Mouse (Mus musculus) heart, postnatal 0 days (tissue): ENCODE measurements around the gene Gm27021. TPM values are rescaled to one million over a fixed set of nuclear protein-coding genes. Genes with fewer than 3 reads are reported as not detected.

Experiments used
- ATAC-seq: fragments of 200-750 bp; cut with Nextera tagmentation; 2 replicates; pipeline ENCODE4 v1.8.0; 2017; ENCODE audit warnings: low read depth, moderate number of reproducible peaks, moderate library complexity; ENCODE audit not compliant: insufficient read depth
- DNase-seq: peaks from one replicate; pipeline ENCODE4 v3.0.0-alpha.2; 2016; ENCODE audit warnings: low spot score
- H3K27ac ChIP-seq: fragments of 300-500 bp; sonication (generic); 2 replicates; pipeline ENCODE4 v1.5.1; 2014; ENCODE audit warnings: low read depth, mild to moderate bottlenecking
- H3K27me3 ChIP-seq: fragments of 300-500 bp; sonication (generic); 2 replicates; pipeline ENCODE4 v1.6.1; 2014; ENCODE audit warnings: low read length, mixed read lengths; ENCODE audit not compliant: control insufficient read depth, insufficient read depth
- H3K36me3 ChIP-seq: fragments of 300-500 bp; sonication (generic); replicated peaks from 2 replicates; pipeline ENCODE4 v1.6.1; 2014; ENCODE audit warnings: low read length, mixed read lengths; ENCODE audit not compliant: control insufficient read depth, insufficient read depth
- H3K4me1 ChIP-seq: fragments of 300-500 bp; sonication (generic); 2 replicates; pipeline ENCODE4 v1.6.1; 2014; ENCODE audit warnings: antibody characterized with exemption; ENCODE audit not compliant: control insufficient read depth, insufficient read depth
- H3K4me2 ChIP-seq: fragments of 300-500 bp; sonication (generic); 2 replicates; pipeline ENCODE4 v1.6.1; 2014; ENCODE audit warnings: low read depth, mild to moderate bottlenecking, low read length, moderate library complexity
- H3K4me3 ChIP-seq: fragments of 300-500 bp; sonication (generic); 2 replicates; pipeline ENCODE4 v1.5.1; 2014; ENCODE audit warnings: low read depth, low read length
- H3K9ac ChIP-seq: fragments of 300-500 bp; sonication (generic); replicated peaks from 2 replicates; pipeline ENCODE4 v1.6.1; 2014; ENCODE audit warnings: low read depth, low read length, mixed read lengths
- H3K9me3 ChIP-seq: fragments of 300-500 bp; sonication (generic); replicated peaks from 2 replicates; pipeline ENCODE4 v1.6.1; 2016; ENCODE audit warnings: low read length; ENCODE audit not compliant: control insufficient read depth
- CTCF ChIP-seq: IDR thresholded peaks from 2 replicates; pipeline ENCODE4 v1.5.1; 2016; ENCODE audit warnings: antibody characterized with exemption, control low read depth, low read depth
- EP300 ChIP-seq: IDR thresholded peaks from 2 replicates; pipeline ENCODE4 v1.6.1; 2016; ENCODE audit warnings: antibody characterized with exemption, low read depth
- WGBS: fragments of 180-500 bp; shearing (Covaris S2); extraction: QIAGEN DNeasy Blood & Tissue Kit; methylation state at CpG from one replicate; pipeline ENCODE4 v1.1.7; 2014; 5-methylcytosine and 5-hydroxymethylcytosine counted together
- polyA plus RNA-seq: library from polyadenylated mRNA; unstranded; fragments of >200 nt; fragmentation: Nextera tagmentation; extraction: Ambion mirVana; gene quantifications from 2 replicates; pipeline ENCODE4 v1.2.1, GENCODE M21; 2015
- total RNA-seq: library from RNA; depleted of rRNA; stranded (reverse); fragments of >200 nt; gene quantifications from 2 replicates; pipeline ENCODE4 v1.2.3, GENCODE M21; 2014; ENCODE audit warnings: low replicate concordance

The Gm27021 gene
- total and polyA plus RNA-seq, 2 experiments from 2014 or later, result 1.1 to 5.4 TPM

GRCm38 (mm10) chr8:120699079-120699478 lies 31.2 kb upstream of the Gm27021 start:
- H3K4me1 ChIP-seq, result peaks cover 10% of the 10 kb centered on the region; the same call in 1 of the 2 replicates
- TF ChIP-seq EP300 (no peak), CTCF (no peak)
- DNase-seq (no peak), ATAC-seq (no peak)
- peak overlapping the region; percentile 70 for H3K27ac ChIP-seq
- no peak overlapping the region for H3K9ac ChIP-seq
- no peak overlapping the region for H3K4me2 ChIP-seq
- no peaks in the 10 kb centered on the region for H3K36me3 ChIP-seq
- H3K27me3 ChIP-seq, result peaks cover 6% of the 10 kb centered on the region; the same call in 1 of the 2 replicates
- H3K9me3 ChIP-seq, result no peaks in the 10 kb centered on the region
- WGBS, result 59% methylated on average over 6 of the region's 6 CpGs
- no peak overlapping the region for H3K4me3 ChIP-seq

DNA sequence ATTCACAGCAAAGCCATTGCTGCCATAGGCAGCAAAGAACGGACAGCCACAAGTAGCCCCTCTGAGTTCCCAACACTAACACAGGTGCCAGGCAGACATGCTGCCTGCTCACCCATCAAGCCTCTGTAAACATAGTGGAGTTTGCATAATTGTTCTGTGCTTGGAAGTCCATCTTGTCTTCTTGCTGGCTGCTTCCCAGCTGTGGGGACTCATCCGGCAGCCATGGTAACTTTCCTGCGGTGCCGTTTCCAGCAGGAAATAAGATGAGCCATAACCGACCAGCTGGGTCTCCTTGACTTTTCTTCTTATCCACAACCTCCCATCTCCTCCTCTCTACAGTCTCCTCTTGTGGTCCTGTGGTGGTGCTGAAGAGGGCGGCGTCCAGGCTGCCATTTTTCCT lies 30.5 kb upstream of the Gm27021 start:
- peak overlapping the region; percentile 70 for H3K27ac ChIP-seq
- H3K9ac ChIP-seq, result no peak overlapping the region
- ATAC-seq (no peak), DNase-seq (no peak)
- peaks cover 14% of the 10 kb centered on the region; the same call in 1 of the 2 replicates for H3K4me1 ChIP-seq
- no peaks in the 10 kb centered on the region for H3K9me3 ChIP-seq
- WGBS, result 71% methylated on average over 7 of the region's 7 CpGs
- H3K27me3 ChIP-seq, result peaks cover 6% of the 10 kb centered on the region; the same call in 1 of the 2 replicates
- H3K36me3 ChIP-seq, result no peaks in the 10 kb centered on the region
- H3K4me2 ChIP-seq, result no peak overlapping the region
- TF ChIP-seq EP300 (no peak), CTCF (no peak)
- H3K4me3 ChIP-seq, result no peak overlapping the region

- Histone ChIP-seq H3K27me3 (peaks cover 6% of the 10 kb centered on the region; the same call in 1 of the 2 replicates), H3K9ac (no peak overlapping the region), H3K4me3 (no peak overlapping the region), H3K27ac (no peak overlapping the region), H3K4me1 (peaks cover 14% of the 10 kb centered on the region; the same call in 1 of the 2 replicates), H3K4me2 (no peak overlapping the region), H3K9me3 (no peaks in the 10 kb centered on the region), H3K36me3 (no peaks in the 10 kb centered on the region)
- ATAC-seq, result no peak
- no peak for DNase-seq
- TF ChIP-seq EP300 (no peak), CTCF (peak; percentile 45)
These were observed 30.0 kb upstream of the Gm27021 start for GRCm38 (mm10) chr8:120697979-120698272.

DNA sequence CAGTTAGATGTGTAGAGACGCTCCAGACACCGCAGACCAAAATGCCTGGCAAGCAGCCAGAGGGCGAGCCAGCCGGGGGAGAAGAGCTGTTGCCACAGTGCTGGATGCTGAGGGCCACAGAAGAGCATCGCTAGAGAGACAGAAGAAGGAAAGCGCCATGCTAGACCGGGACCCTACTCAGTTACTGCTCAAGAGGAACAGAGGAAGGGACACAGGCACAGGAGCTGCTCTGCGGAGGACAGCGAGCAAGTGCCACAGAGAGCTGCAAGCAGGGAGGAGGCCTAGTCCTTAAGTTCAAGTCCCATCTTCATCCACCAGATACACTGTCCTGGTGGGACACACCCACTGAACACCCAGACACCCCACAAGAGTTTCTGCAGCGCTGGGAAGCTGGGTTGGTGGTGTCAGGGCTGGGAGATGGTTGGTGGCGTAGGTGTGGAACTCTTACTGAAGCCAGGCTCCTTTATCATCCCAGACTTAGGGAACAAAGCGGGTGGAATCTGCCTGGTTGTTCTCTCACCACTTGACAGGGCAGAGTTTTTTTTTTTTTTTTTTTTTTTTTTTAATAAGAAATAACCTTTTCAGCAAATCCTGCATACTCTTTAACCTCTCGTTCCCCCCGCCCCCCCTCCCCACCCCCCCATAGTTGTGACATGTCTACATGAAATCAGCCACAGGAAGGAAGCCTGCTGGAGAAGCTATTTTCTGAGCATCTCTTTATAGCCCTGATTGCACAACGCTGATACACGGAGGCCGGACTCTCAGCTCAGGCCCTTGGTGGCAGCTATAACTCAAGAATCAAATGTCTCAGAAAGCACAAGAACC lies 29.5 kb upstream of the Gm27021 start:
- 51% methylated on average over 17 of the region's 17 CpGs for WGBS
- Histone ChIP-seq H3K27ac (peak overlapping the region; percentile 23), H3K27me3 (peaks cover 6% of the 10 kb centered on the region; the same call in 1 of the 2 replicates), H3K9ac (no peak overlapping the region), H3K4me3 (no peak overlapping the region), H3K9me3 (no peaks in the 10 kb centered on the region), H3K36me3 (no peaks in the 10 kb centered on the region), H3K4me1 (peaks cover 14% of the 10 kb centered on the region; the same call in 1 of the 2 replicates), H3K4me2 (no peak overlapping the region)
- no peak for DNase-seq
- ATAC-seq, result no peak
- TF ChIP-seq EP300 (no peak), CTCF (no peak)

DNA sequence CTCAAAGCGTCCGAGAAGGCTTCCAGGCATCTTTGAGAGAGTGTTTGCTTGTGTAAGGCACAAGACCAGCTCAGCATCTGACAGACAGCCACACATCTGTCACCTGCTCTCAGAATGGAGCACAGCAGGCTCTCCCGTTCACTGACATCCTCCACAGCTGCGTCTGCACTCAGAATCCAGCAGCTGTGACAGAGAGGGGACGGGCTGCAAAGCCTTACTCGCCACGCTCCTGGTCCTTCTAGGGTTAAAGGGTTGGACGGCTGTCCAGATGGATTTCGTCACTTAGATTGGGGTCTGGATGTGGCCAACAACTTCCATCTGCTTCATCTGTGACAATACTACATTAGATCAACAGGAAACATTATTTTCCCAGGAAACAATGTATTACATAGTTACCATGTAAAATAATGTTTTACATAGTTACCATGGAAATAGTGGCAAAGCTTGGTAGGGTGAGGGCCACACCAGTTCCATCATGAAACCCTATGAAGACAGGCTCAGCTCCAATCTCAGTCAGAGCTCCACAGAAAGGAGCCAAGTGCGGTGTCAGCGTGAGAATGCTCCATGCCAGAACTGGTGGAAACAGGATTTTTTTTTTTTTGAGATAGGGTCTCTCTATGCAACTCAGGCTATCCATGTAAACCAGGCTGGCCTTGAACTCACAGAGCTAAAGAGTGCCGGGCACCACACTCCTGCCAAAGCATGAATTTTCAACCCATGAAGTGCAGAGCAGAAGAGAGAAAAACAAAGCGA lies 28.7 kb upstream of the Gm27021 start:
- Histone ChIP-seq H3K9ac (no peak overlapping the region), H3K27ac (peak overlapping the region; percentile 23), H3K4me2 (no peak overlapping the region), H3K36me3 (no peaks in the 10 kb centered on the region), H3K27me3 (peaks cover 6% of the 10 kb centered on the region; the same call in 1 of the 2 replicates), H3K9me3 (no peaks in the 10 kb centered on the region), H3K4me1 (peaks cover 14% of the 10 kb centered on the region; the same call in 1 of the 2 replicates), H3K4me3 (no peak overlapping the region)
- ATAC-seq, result peak; percentile 56
- WGBS, result 21% methylated on average over 13 of the region's 13 CpGs
- DNase-seq, result peak; percentile 50
- TF ChIP-seq EP300 (no peak), CTCF (no peak)
